Mouse (Mus musculus) neural tube, embryonic 11.5 days (tissue): Measurements from ENCODE around the gene Lpp. TPM values are rescaled to one million over a fixed set of nuclear protein-coding genes. Genes with fewer than 3 reads are reported as not detected.

Experiments used
- microRNA counts: library from miRNA; unstranded; fragments of <30 nt; microRNA quantifications from one replicate; lab custom pipeline; 2015
- microRNA-seq: library from miRNA; unstranded; fragments of <30 nt; microRNA quantifications from one replicate; pipeline ENCODE4, GENCODE M21; 2016
- polyA plus RNA-seq: library from polyadenylated mRNA; unstranded; fragments of >200 nt; fragmentation: Nextera tagmentation; extraction: Ambion mirVana; gene quantifications from 2 replicates; pipeline ENCODE4 v1.2.1, GENCODE M21; 2014

Lpp gene
- polyA plus RNA-seq, 1 experiment from 2014 or later, result 21.7 TPM

MicroRNAs within 50 kb of the gene (microRNA counts, 519-probe panel; counts per million panel counts)
- microRNA mmu-miR-28 (lab: Ali Mortazavi, UCI), result 4,562 counts per million, percentile 83 among the panel's probes with 10 or more counts

Small RNA genes within 50 kb of the gene (microRNA-seq; reads per million reads assigned to microRNA genes)
- gene Mir28a, result 608 reads per million, percentile 72 among the genes with 10 or more reads in this experiment
